Mouse (Mus musculus): Measurements from ENCODE around the gene H2-Ob.

DNA sequence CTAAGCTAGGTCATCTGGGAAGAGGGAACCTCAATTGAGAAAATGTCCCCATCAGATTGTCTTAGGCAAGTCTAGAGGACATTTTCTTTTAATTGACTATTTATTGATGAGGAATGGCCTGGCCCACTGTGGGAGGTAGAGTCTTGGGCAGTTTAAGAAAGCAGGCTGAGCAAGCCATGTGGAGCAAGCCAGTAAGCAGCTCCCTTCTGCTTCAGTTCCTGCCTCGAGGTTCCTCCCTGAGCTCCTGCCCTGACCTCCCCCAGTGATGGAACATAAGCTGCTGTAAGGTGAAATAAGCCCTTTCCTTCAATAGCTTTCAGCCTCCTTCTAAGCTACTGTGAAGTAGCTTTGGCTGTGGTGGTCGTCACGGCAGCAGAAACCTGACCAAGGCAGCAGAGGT, 962 bp upstream of the H2-Ob start:
- TF ChIP-seq CTCF (IDR thresholded peaks at IDR 0.05; ENCODE audit: insufficient read depth, low read length) (no peak), POLR2A (IDR thresholded peaks at IDR 0.05; ENCODE audit: borderline replicate concordance, extremely low read depth, low read depth, low read length) (no peak)
